Mouse (Mus musculus): ENCODE results near the gene Snrpf.

DNA sequence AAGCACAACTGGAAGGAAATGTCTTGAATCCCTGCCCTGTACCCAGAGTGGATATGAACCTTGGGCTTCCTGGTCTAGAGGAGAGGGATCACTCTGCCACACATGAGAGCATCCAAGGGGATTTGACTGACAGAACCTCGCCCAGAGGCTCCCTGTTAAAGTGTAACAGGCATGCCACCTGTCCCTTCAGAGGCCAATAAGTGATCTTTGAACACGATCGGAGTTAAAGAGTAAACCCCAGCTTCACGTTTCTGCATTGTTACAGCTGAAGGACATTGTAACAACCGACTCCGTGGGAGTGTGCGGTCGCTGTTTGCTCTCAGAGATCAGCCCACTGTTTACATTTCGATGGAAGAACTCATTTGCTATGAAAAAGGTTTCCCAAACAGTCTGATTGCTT, 34.2 kb upstream of the Snrpf start:
- TF ChIP-seq CTCF (IDR thresholded peaks at IDR 0.05; ENCODE audit: borderline replicate concordance, control insufficient read depth, extremely low read depth, insufficient read depth, low read length, poor library complexity): no peak
- TF ChIP-seq POLR2A (IDR thresholded peaks at IDR 0.05; ENCODE audit: control insufficient read depth, extremely low read depth, insufficient read depth, low read length, poor library complexity): no peak
